Mouse (Mus musculus) effector memory CD4-positive, alpha-beta T cell, adult 7 months (primary cell): Measurements from ENCODE around the gene Olfr477. TPM values are rescaled to one million over a fixed set of nuclear protein-coding genes. Genes with fewer than 3 reads are reported as not detected.

Experiments used
- polyA plus RNA-seq: library from polyadenylated mRNA; unstranded; fragments of 100-300 nt; shearing (Covaris generic); gene quantifications from one replicate; pipeline ENCODE4 v1.2.1, GENCODE M21; 2017

Olfr477 gene
- polyA plus RNA-seq: not detected

DNA sequence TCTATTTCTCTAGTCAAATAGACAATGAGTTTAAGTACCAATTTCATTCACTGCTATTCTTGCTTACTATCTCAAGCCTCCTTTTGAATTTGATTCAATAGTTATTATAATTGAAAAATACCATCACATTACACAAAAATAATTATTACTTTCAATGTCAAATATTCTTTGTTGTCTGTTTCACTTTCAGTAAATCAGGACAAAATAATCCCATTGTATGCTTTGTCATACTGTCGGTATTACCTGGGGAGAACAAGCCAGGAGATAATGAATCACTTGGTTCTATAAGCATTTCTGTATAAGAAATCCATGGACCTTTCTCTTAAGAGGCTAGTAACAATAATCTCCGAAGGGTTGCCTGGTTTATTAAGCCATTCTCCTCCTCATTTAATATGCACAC lies at the start of gene Olfr477:
Gene Olfr477, plus strand, starts transcription at position 301 of the 400 bp plus-strand sequence.

DNA sequence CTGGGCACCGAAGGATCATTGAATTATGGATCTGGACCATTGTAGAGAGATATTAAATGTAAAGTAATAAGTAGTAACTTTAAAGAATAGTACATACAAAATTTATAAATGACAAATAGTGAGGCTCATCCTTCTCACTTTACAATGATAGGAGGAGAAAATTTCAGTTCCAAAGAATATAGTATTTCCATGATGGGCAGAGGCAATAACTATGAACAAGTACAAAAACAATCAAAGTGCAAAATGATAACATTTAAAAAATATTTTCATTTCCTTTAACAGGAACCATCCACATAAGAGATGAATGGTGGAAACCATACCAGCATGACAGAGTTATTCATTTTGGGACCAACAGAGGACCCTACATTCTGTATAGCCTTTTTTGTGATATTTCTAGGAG lies 32.1 kb upstream of the Olfr477 start, which contains the start of gene Olfr474:
Gene Olfr474, plus strand, starts transcription at position 301 of the 400 bp plus-strand sequence.

DNA sequence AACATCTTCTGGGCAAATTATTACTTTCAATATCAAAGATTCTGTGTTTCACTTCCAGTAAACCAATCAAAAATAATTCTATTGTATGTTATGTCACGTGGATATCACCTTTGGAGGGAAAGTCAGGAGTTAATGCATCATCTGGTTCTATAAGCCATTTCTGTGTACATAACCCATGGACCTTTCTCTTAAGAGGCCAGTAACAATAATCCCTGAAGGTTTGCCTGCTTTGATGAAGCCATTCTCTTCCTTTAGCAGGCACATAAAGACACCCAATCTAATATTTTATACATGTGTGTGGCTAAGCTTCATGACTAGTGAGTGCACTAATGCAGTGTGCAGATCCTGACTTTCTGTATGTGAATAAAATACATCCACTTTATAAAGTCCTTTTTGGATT lies 22.0 kb upstream of the Olfr477 start, which contains the start of gene Olfr476:
Gene Olfr476, plus strand, starts transcription at position 301 of the 400 bp plus-strand sequence.

DNA sequence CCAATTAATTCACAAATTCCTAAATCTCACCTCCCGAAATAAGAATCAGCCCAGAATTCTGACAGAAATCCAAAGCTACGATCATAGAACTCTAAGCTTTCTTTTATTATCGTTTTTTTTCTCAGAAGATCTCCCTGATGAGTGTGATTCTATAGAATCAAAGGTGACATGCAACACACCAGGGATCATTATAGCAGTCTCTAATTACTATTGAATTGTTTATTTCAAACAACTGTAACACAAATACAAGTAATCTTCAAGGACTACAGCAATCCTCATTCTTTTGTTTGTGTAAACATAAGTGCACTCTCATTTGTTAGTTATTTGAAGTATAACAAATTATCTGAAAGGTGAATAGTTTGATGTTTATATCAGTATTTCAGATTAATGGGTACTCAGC lies 47.4 kb downstream of the Olfr477 start, which contains the start of gene Olfr478:
Gene Olfr478, minus strand, starts transcription at position 101 of the 400 bp plus-strand sequence.

Other genes starting within 250 kb of the Olfr477 start
- gene Cyb5r2, start 228.7 kb upstream of the Olfr477 start, polyA plus RNA-seq: not detected
- gene Ovch2, start 185.5 kb upstream of the Olfr477 start, polyA plus RNA-seq: not detected
- not detected for gene Olfr467, start 174.4 kb upstream of the Olfr477 start, polyA plus RNA-seq
- not detected for gene Olfr469, start 161.2 kb upstream of the Olfr477 start, polyA plus RNA-seq
- gene Olfr470, start 139.2 kb upstream of the Olfr477 start, polyA plus RNA-seq: 0.45 TPM
- 0.40 TPM for gene Olfr472, start 88.8 kb upstream of the Olfr477 start, polyA plus RNA-seq
- not detected for gene Olfr473, start 56.2 kb upstream of the Olfr477 start, polyA plus RNA-seq
- gene Olfr474, start 32.0 kb upstream of the Olfr477 start, polyA plus RNA-seq: not detected
- gene Olfr476, start 21.9 kb upstream of the Olfr477 start, polyA plus RNA-seq: not detected
- not detected for gene Olfr478, start 47.3 kb downstream of the Olfr477 start, polyA plus RNA-seq
- gene Olfr479, start 64.0 kb downstream of the Olfr477 start, polyA plus RNA-seq: not detected
- not detected for gene Olfr480, start 80.7 kb downstream of the Olfr477 start, polyA plus RNA-seq
- gene Olfr481, start 93.2 kb downstream of the Olfr477 start, polyA plus RNA-seq: 0.07 TPM
- gene Olfr482, start 110.9 kb downstream of the Olfr477 start, polyA plus RNA-seq: 0.33 TPM
- not detected for gene Olfr483, start 114.2 kb downstream of the Olfr477 start, polyA plus RNA-seq
- not detected for gene Olfr484, start 140.8 kb downstream of the Olfr477 start, polyA plus RNA-seq
- gene Olfr485, start 173.2 kb downstream of the Olfr477 start, polyA plus RNA-seq: 0.40 TPM
- gene Olfr486, start 186.0 kb downstream of the Olfr477 start, polyA plus RNA-seq: not detected
- not detected for gene Olfr487, start 227.9 kb downstream of the Olfr477 start, polyA plus RNA-seq